10 mouse cellular contexts compared by ENCODE assay signal in genomic region chr8:121128531-121129264, GRCm38 (mm10). TPM values are rescaled to one million over a fixed set of nuclear protein-coding genes. Genes with fewer than 3 reads are reported as not detected.
DNase-seq lines count a peak whose midpoint lies in the region; ATAC-seq and TF ChIP-seq lines count a peak whose summit lies in the region.
"Had no signal": no experiment of that assay in that cellular context is flagged by ENCODE, and none has a peak within 500 bp of the region (broad histone marks: within the 10 kb centered on the region; RNA-seq: fewer than 3 reads in every experiment).

No protein-coding gene starts in this region.

- H3K4me1 ChIP-seq in kidney, embryonic 14.5 days (ENCODE audit: control insufficient read depth, insufficient read depth, low read length): peaks cover 42% of the 10 kb centered on the region
- H3K4me1 ChIP-seq in kidney, adult 2 months (ENCODE audit: control insufficient read depth, insufficient read depth, low read length): no peaks in the 10 kb centered on the region
- H3K4me1 ChIP-seq in embryonic facial prominence, embryonic 10.5 days: peaks cover 64% of the 10 kb centered on the region
- peaks cover 8% of the 10 kb centered on the region; the same call in 1 of the 2 replicates for H3K4me1 ChIP-seq in hindbrain, embryonic 14.5 days (replicated peaks; ENCODE audit: control insufficient read depth, insufficient read depth, low read length)
- peaks cover 18% of the 10 kb centered on the region for H3K4me1 ChIP-seq in midbrain, embryonic 15.5 days

- peaks cover 40% of the 10 kb centered on the region for H3K27me3 ChIP-seq in kidney, embryonic 14.5 days (ENCODE audit: control insufficient read depth, insufficient read depth, low read length)
- H3K27me3 ChIP-seq in kidney, adult 2 months (replicated peaks; ENCODE audit: control insufficient read depth, insufficient read depth, low read length): no peaks in the 10 kb centered on the region
- H3K27me3 ChIP-seq in embryonic facial prominence, embryonic 10.5 days (replicated peaks; ENCODE audit: low read depth, poor library complexity, severe bottlenecking): peaks cover 98% of the 10 kb centered on the region
- H3K27me3 ChIP-seq in hindbrain, embryonic 14.5 days (ENCODE audit: control insufficient read depth, insufficient read depth, low read length): peaks cover 90% of the 10 kb centered on the region
- peaks cover 84% of the 10 kb centered on the region for H3K27me3 ChIP-seq in midbrain, embryonic 15.5 days (replicated peaks)

- WGBS in kidney, embryonic 14.5 days: 8% methylated on average over 48 of the region's 55 CpGs
- 18% methylated on average over 55 of the region's 55 CpGs for WGBS in kidney, adult 2 months
- WGBS in embryonic facial prominence, embryonic 10.5 days: 2% methylated on average over 55 of the region's 55 CpGs
- 2% methylated on average over 52 of the region's 55 CpGs for WGBS in hindbrain, embryonic 14.5 days
- WGBS in midbrain, embryonic 15.5 days: 1% methylated on average over 54 of the region's 55 CpGs

- H3K9ac ChIP-seq in kidney, embryonic 14.5 days (ENCODE audit: low read depth, low read length): peak overlapping the region; percentile 68
- no peak overlapping the region for H3K9ac ChIP-seq in hindbrain, embryonic 14.5 days
- no peak overlapping the region; the same call in 1 of the 2 replicates for H3K9ac ChIP-seq in midbrain, embryonic 15.5 days

- H3K9me3 ChIP-seq in kidney, embryonic 14.5 days (ENCODE audit: control insufficient read depth, low read length): no peaks in the 10 kb centered on the region
- H3K9me3 ChIP-seq in embryonic facial prominence, embryonic 10.5 days: peaks cover 4% of the 10 kb centered on the region; the same call in 1 of the 2 replicates
- no peaks in the 10 kb centered on the region for H3K9me3 ChIP-seq in hindbrain, embryonic 14.5 days (ENCODE audit: control insufficient read depth, low read length)
- no peaks in the 10 kb centered on the region for H3K9me3 ChIP-seq in midbrain, embryonic 15.5 days

- ATAC-seq in kidney, embryonic 14.5 days (ENCODE audit: low FRiP score, low TSS enrichment): no peak
- no peak for ATAC-seq in hindbrain, embryonic 14.5 days (ENCODE audit: low FRiP score)
- ATAC-seq in midbrain, embryonic 15.5 days (replicated peaks): no peak

- peak overlapping the region; percentile 62 for H3K4me2 ChIP-seq in kidney, embryonic 14.5 days (replicated peaks; ENCODE audit: low read depth, low read length)
- H3K4me2 ChIP-seq in hindbrain, embryonic 14.5 days (replicated peaks): peak overlapping the region; percentile 23
- H3K4me2 ChIP-seq in midbrain, embryonic 15.5 days: peak overlapping the region; percentile 29

- H3K36me3 ChIP-seq in kidney, embryonic 14.5 days (ENCODE audit: control insufficient read depth, insufficient read depth, low read length): no peaks in the 10 kb centered on the region
- H3K36me3 ChIP-seq in kidney, adult 2 months (ENCODE audit: control insufficient read depth, insufficient read depth, low read length): no peaks in the 10 kb centered on the region
- H3K36me3 ChIP-seq in embryonic facial prominence, embryonic 10.5 days (replicated peaks): no peaks in the 10 kb centered on the region
- no peaks in the 10 kb centered on the region for H3K36me3 ChIP-seq in hindbrain, embryonic 14.5 days (replicated peaks; ENCODE audit: control insufficient read depth, insufficient read depth)
- no peaks in the 10 kb centered on the region for H3K36me3 ChIP-seq in midbrain, embryonic 15.5 days (replicated peaks)

- H3K27ac ChIP-seq in kidney, embryonic 14.5 days (ENCODE audit: low read depth, low read length): peak overlapping the region; percentile 91
- no peak overlapping the region for H3K27ac ChIP-seq in kidney, adult 2 months (ENCODE audit: insufficient read depth, low read depth, low read length)
- H3K27ac ChIP-seq in embryonic facial prominence, embryonic 10.5 days (replicated peaks): peak overlapping the region; percentile 71
- no peak overlapping the region for H3K27ac ChIP-seq in hindbrain, embryonic 14.5 days
- no peak overlapping the region for H3K27ac ChIP-seq in midbrain, embryonic 15.5 days

- TF ChIP-seq CTCF in kidney, adult 2 months (conservative IDR thresholded peaks at IDR 0.05; ENCODE audit: insufficient read depth, insufficient read length, low read depth, low read length): no peak

- no peak for TF ChIP-seq POLR2A in kidney, adult 2 months (IDR thresholded peaks at IDR 0.05; ENCODE audit: low read depth, low read length)

- H3K4me3 ChIP-seq in kidney, embryonic 14.5 days (ENCODE audit: low read length): peak overlapping the region; percentile 40
- H3K4me3 ChIP-seq in kidney, adult 2 months (ENCODE audit: insufficient read depth, low read depth, low read length): no peak overlapping the region
- H3K4me3 ChIP-seq in embryonic facial prominence, embryonic 10.5 days: peak overlapping the region; percentile 51
- peak overlapping the region; percentile 16; the same call in 1 of the 2 replicates for H3K4me3 ChIP-seq in hindbrain, embryonic 14.5 days (replicated peaks; ENCODE audit: low read length)
- H3K4me3 ChIP-seq in midbrain, embryonic 15.5 days: peak overlapping the region; percentile 18

- no peak for DNase-seq in kidney, adult 2 months
- peak; percentile 65 for DNase-seq in embryonic facial prominence, embryonic 10.5 days (ENCODE audit: low spot score)
- no peak for DNase-seq in hindbrain, embryonic 14.5 days (ENCODE audit: low spot score)
- DNase-seq in spleen, postnatal 36 days (ENCODE audit: low spot score in 2 of 2): no peak
- DNase-seq in gastrocnemius, postnatal 25 days: no peak
- DNase-seq in gastrocnemius, adult 8-10 months (ENCODE audit: low spot score in 2 of 2): no peak
- DNase-seq: gastrocnemius, postnatal 14 days had no signal

RNA-seq across cellular contexts. Expression of gene Foxl1, which starts 1.0 kb away (rescaled TPM):
- polyA plus RNA-seq in kidney, embryonic 14.5 days (2014; fragmentation: Nextera tagmentation; extraction: Ambion mirVana): 6.6 and 7.1 TPM in 2 replicates
- 0.75 and 1.2 TPM in 2 replicates for polyA plus RNA-seq in kidney, adult 2 months (2012; rRNA removed)
- polyA plus RNA-seq in embryonic facial prominence, embryonic 10.5 days (2016; fragmentation: Nextera tagmentation; extraction: Ambion mirVana): 2.8 and 4.6 TPM in 2 replicates
- 0.12 and 0.25 TPM in 2 replicates for polyA plus RNA-seq in hindbrain, embryonic 14.5 days (2014; fragmentation: Nextera tagmentation; extraction: Ambion mirVana)
- 0.12 and 0.18 TPM in 2 replicates for polyA plus RNA-seq in midbrain, embryonic 15.5 days (2015; fragmentation: Nextera tagmentation; extraction: Ambion mirVana)
- total RNA-seq in gastrocnemius, postnatal 25 days (2021): not detected
- under 1 TPM in 1 of 4 experiments, not detected in 3; 0.13 TPM for total RNA-seq in gastrocnemius, adult 8-10 months (2022)

RNA-seq across cellular contexts. Expression of gene Foxc2, which starts 12.7 kb away (rescaled TPM):
- polyA plus RNA-seq in kidney, embryonic 14.5 days (2014; fragmentation: Nextera tagmentation; extraction: Ambion mirVana): 48.3 and 52.3 TPM in 2 replicates
- 5.8 and 7.4 TPM in 2 replicates for polyA plus RNA-seq in kidney, adult 2 months (2012; rRNA removed)
- polyA plus RNA-seq in embryonic facial prominence, embryonic 10.5 days (2016; fragmentation: Nextera tagmentation; extraction: Ambion mirVana): 11.7 and 15.2 TPM in 2 replicates
- polyA plus RNA-seq in hindbrain, embryonic 14.5 days (2014; fragmentation: Nextera tagmentation; extraction: Ambion mirVana): 2.9 and 3.1 TPM in 2 replicates
- polyA plus RNA-seq in midbrain, embryonic 15.5 days (2015; fragmentation: Nextera tagmentation; extraction: Ambion mirVana): 4.2 and 5.2 TPM in 2 replicates
- total RNA-seq in gastrocnemius, postnatal 25 days (2021): under 1 TPM; 0.41 to 0.54 TPM
- under 1 TPM in 3 of 4 experiments, not detected in 1; 0.10 to 0.16 (median 0.16) TPM for total RNA-seq in gastrocnemius, adult 8-10 months (2022)
- total RNA-seq: CH12.LX had no signal

RNA-seq across cellular contexts. Expression of gene Mthfsd, which starts 20.5 kb away (rescaled TPM):
- 67.0 and 72.8 TPM in 2 replicates for polyA plus RNA-seq in kidney, embryonic 14.5 days (2014; fragmentation: Nextera tagmentation; extraction: Ambion mirVana)
- polyA plus RNA-seq in kidney, adult 2 months (2012; rRNA removed): 44.3 and 51.4 TPM in 2 replicates
- 68.2 and 72.3 TPM in 2 replicates for polyA plus RNA-seq in embryonic facial prominence, embryonic 10.5 days (2016; fragmentation: Nextera tagmentation; extraction: Ambion mirVana)
- polyA plus RNA-seq in hindbrain, embryonic 14.5 days (2014; fragmentation: Nextera tagmentation; extraction: Ambion mirVana): 34.6 and 45.6 TPM in 2 replicates
- 51.1 and 52.3 TPM in 2 replicates for polyA plus RNA-seq in midbrain, embryonic 15.5 days (2015; fragmentation: Nextera tagmentation; extraction: Ambion mirVana)
- total RNA-seq in gastrocnemius, postnatal 25 days (2021): 10 to 100 TPM; 14.6 to 15.0 TPM
- 10 to 100 TPM; 11.8 to 14.2 (median 13.2) TPM for total RNA-seq in gastrocnemius, adult 8-10 months (2022)

RNA-seq across cellular contexts. Expression of gene Foxf1, which starts 44.5 kb away (rescaled TPM):
- polyA plus RNA-seq in kidney, embryonic 14.5 days (2014; fragmentation: Nextera tagmentation; extraction: Ambion mirVana): 0.74 and 0.93 TPM in 2 replicates
- 0.52 and 0.69 TPM in 2 replicates for polyA plus RNA-seq in kidney, adult 2 months (2012; rRNA removed)
- polyA plus RNA-seq in embryonic facial prominence, embryonic 10.5 days (2016; fragmentation: Nextera tagmentation; extraction: Ambion mirVana): 28.8 and 30.1 TPM in 2 replicates
- 1.1 and 1.7 TPM in 2 replicates for polyA plus RNA-seq in hindbrain, embryonic 14.5 days (2014; fragmentation: Nextera tagmentation; extraction: Ambion mirVana)
- 1.0 and 1.6 TPM in 2 replicates for polyA plus RNA-seq in midbrain, embryonic 15.5 days (2015; fragmentation: Nextera tagmentation; extraction: Ambion mirVana)
- not detected for total RNA-seq in gastrocnemius, postnatal 25 days (2021)
- under 1 TPM in 1 of 4 experiments, not detected in 3; 0.10 TPM for total RNA-seq in gastrocnemius, adult 8-10 months (2022)
- total RNA-seq: CH12.LX had no signal

Comparison
In these comparisons a context has a peak if more than half of its experiments do, and no peak if none do; other contexts are left out.
1. H3K27ac ChIP-seq: peak in kidney, embryonic 14.5 days (single experiment) and embryonic facial prominence, embryonic 10.5 days (single experiment); none in kidney, adult 2 months (single experiment), hindbrain, embryonic 14.5 days (single experiment) and midbrain, embryonic 15.5 days (single experiment).
2. Peak in every context shown above with its lines, with median percentiles within 50 percentile points of each other: H3K4me2 ChIP-seq.